Mouse (Mus musculus): ENCODE measurements around the gene Ech1. TPM values are rescaled to one million over a fixed set of nuclear protein-coding genes. Genes with fewer than 3 reads are reported as not detected.

The Ech1 gene
- polyA plus RNA-seq, 1 experiment from 2014 or later: 78.1 TPM

DNA sequence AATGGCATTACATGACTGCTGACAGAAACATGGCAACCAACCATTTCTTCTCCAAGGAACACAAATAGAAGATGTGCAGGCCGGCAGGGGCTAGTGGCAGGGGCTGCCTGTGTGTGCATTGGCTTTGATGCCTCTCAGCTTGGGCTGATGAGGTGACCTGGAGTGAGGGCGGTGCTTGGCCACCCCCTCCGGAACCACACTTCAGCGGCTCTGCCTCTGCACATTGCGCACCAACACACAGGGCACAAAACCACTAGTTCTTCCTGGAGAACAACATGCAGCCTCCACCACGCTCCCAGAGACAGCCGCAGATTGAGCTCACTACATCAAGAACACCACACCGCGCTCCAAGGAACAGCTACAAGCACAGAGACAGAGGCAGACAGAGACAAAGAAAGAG lies 8.8 kb upstream of the Ech1 start:
- Histone ChIP-seq H3K9ac (replicated peaks; ENCODE audit: low read length) (no peak overlapping the region), H3K36me3 (ENCODE audit: control insufficient read depth, insufficient read depth, low read length) (peaks cover 91% of the 10 kb centered on the region), H3K27ac (replicated peaks; ENCODE audit: low read depth, low read length) (no peak overlapping the region), H3K4me1 (ENCODE audit: control insufficient read depth, insufficient read depth, low read length) (peaks cover 16% of the 10 kb centered on the region), H3K27me3 (ENCODE audit: control insufficient read depth, insufficient read depth, low read length) (no peaks in the 10 kb centered on the region), H3K4me2 (ENCODE audit: low read length) (no peak overlapping the region), H3K9me3 (ENCODE audit: control insufficient read depth, low read length) (no peaks in the 10 kb centered on the region), H3K4me3 (replicated peaks; ENCODE audit: low read depth, low read length) (no peak overlapping the region)
- DNase-seq (no peak), ATAC-seq (ENCODE audit: low FRiP score, low TSS enrichment) (no peak)
- WGBS: 81% methylated on average over 9 of the region's 9 CpGs

DNA sequence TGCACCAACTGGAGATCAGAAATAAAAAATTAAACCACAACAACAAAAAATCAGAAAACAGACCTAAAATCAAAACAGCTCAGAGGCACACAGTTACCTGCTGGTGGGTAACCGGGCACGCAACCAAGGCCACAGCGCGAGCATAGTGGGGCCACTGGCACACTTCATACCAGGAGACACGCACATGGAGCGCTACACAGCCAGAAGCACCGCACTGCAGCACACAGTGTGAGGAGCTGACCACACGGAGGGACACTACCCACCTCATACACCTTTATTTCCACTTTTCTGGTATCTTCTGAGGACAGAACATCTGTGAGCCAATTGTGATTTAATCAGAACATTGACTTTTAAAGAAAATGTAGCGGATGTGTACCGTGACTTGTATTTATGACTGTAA lies 8.1 kb upstream of the Ech1 start:
- H3K4me2 ChIP-seq (ENCODE audit: low read length): no peak overlapping the region
- peaks cover 96% of the 10 kb centered on the region for H3K36me3 ChIP-seq (ENCODE audit: control insufficient read depth, insufficient read depth, low read length)
- H3K9ac ChIP-seq (replicated peaks; ENCODE audit: low read length): no peak overlapping the region; the same call in 1 of the 2 replicates
- no peak overlapping the region for H3K27ac ChIP-seq (replicated peaks; ENCODE audit: low read depth, low read length)
- H3K4me1 ChIP-seq (ENCODE audit: control insufficient read depth, insufficient read depth, low read length): peaks cover 14% of the 10 kb centered on the region
- H3K4me3 ChIP-seq (replicated peaks; ENCODE audit: low read depth, low read length): no peak overlapping the region
- DNase-seq (no peak), ATAC-seq (ENCODE audit: low FRiP score, low TSS enrichment) (no peak)
- no peaks in the 10 kb centered on the region for H3K9me3 ChIP-seq (ENCODE audit: control insufficient read depth, low read length)
- 94% methylated on average over 10 of the region's 10 CpGs for WGBS
- no peaks in the 10 kb centered on the region for H3K27me3 ChIP-seq (ENCODE audit: control insufficient read depth, insufficient read depth, low read length)

DNA sequence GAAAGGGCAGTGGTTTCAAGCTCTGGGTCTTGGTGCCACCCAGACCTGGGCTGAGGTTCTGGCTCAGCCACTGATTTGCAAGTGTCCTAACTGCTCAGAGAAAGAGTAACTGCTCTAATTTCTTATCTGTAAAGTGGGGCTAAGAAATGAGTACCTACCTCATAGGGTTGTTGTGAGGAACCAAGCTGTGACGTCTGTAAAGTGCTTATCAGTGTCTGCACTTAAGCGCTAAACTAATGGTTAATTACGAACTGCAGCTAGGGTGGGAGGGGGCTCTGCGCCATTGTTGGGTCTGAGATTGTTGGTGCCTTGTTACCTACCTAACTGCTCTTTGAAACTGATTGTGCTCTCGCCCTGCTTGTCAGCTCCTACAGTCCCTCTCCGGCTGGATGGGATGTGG lies 7.5 kb upstream of the Ech1 start:
- H3K4me3 ChIP-seq (replicated peaks; ENCODE audit: low read depth, low read length): no peak overlapping the region
- H3K27me3 ChIP-seq (ENCODE audit: control insufficient read depth, insufficient read depth, low read length): no peaks in the 10 kb centered on the region
- H3K4me2 ChIP-seq (ENCODE audit: low read length): no peak overlapping the region
- no peak overlapping the region for H3K27ac ChIP-seq (replicated peaks; ENCODE audit: low read depth, low read length)
- no peak for ATAC-seq (ENCODE audit: low FRiP score, low TSS enrichment)
- H3K36me3 ChIP-seq (ENCODE audit: control insufficient read depth, insufficient read depth, low read length): peaks cover 96% of the 10 kb centered on the region
- H3K9me3 ChIP-seq (ENCODE audit: control insufficient read depth, low read length): no peaks in the 10 kb centered on the region
- no peak overlapping the region; the same call in 1 of the 2 replicates for H3K9ac ChIP-seq (replicated peaks; ENCODE audit: low read length)
- 75% methylated on average over 6 of the region's 6 CpGs for WGBS
- peaks cover 8% of the 10 kb centered on the region; the same call in 1 of the 2 replicates for H3K4me1 ChIP-seq (ENCODE audit: control insufficient read depth, insufficient read depth, low read length)
- DNase-seq: no peak

DNA sequence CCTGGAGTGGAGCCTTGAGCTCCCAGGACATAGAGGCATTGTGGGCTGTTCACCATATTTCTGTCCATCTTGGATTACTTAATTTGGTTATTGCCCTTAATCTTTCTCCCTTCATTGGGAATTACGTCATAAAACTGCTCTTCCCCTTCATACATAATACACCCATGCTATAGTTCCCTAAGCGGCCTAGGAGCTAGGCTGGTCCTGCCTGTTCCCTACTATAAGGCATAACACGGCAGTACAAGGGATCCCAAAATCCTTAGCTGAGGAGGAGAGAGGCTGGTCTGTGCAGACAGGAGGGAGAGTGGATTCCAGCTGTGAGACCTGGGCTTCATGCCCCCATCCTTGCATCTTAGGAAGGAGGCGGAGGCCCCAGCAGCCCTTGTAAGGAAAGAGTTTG lies 7.1 kb upstream of the Ech1 start:
- peaks cover 98% of the 10 kb centered on the region for H3K36me3 ChIP-seq (ENCODE audit: control insufficient read depth, insufficient read depth, low read length)
- H3K9me3 ChIP-seq (ENCODE audit: control insufficient read depth, low read length): no peaks in the 10 kb centered on the region
- DNase-seq (no peak), ATAC-seq (ENCODE audit: low FRiP score, low TSS enrichment) (no peak)
- WGBS: 80% methylated on average over 4 of the region's 4 CpGs
- H3K4me2 ChIP-seq (ENCODE audit: low read length): no peak overlapping the region
- no peak overlapping the region for H3K27ac ChIP-seq (replicated peaks; ENCODE audit: low read depth, low read length)
- H3K27me3 ChIP-seq (ENCODE audit: control insufficient read depth, insufficient read depth, low read length): no peaks in the 10 kb centered on the region
- H3K4me3 ChIP-seq (replicated peaks; ENCODE audit: low read depth, low read length): no peak overlapping the region
- peaks cover 3% of the 10 kb centered on the region; the same call in 1 of the 2 replicates for H3K4me1 ChIP-seq (ENCODE audit: control insufficient read depth, insufficient read depth, low read length)
- no peak overlapping the region for H3K9ac ChIP-seq (replicated peaks; ENCODE audit: low read length)

DNA sequence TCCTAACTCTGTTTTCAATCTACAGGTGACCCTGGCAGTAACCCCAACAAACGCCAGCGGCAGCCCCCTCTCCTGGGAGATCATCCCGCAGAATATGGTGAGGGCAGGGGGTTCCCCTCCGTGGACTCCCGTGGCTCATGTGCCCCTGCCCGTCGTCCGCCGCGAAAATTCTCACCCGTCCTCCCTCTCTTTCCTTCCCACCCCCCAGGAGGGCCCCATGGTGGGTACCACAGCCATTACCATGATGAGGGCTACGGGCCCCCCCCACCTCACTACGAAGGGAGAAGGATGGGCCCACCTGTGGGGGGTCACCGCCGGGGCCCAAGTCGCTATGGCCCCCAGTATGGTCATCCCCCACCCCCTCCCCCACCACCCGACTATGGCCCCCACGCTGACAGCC lies 6.6 kb upstream of the Ech1 start:
- no peak overlapping the region for H3K9ac ChIP-seq (replicated peaks; ENCODE audit: low read length)
- no peak overlapping the region for H3K27ac ChIP-seq (replicated peaks; ENCODE audit: low read depth, low read length)
- H3K4me3 ChIP-seq (replicated peaks; ENCODE audit: low read depth, low read length): no peak overlapping the region
- ATAC-seq (ENCODE audit: low FRiP score, low TSS enrichment) (no peak), DNase-seq (no peak)
- WGBS: 85% methylated on average over 18 of the region's 18 CpGs
- H3K27me3 ChIP-seq (ENCODE audit: control insufficient read depth, insufficient read depth, low read length): no peaks in the 10 kb centered on the region
- H3K4me1 ChIP-seq (ENCODE audit: control insufficient read depth, insufficient read depth, low read length): peaks cover 3% of the 10 kb centered on the region; the same call in 1 of the 2 replicates
- H3K4me2 ChIP-seq (ENCODE audit: low read length): no peak overlapping the region
- H3K36me3 ChIP-seq (ENCODE audit: control insufficient read depth, insufficient read depth, low read length): peaks cover 98% of the 10 kb centered on the region
- no peaks in the 10 kb centered on the region for H3K9me3 ChIP-seq (ENCODE audit: control insufficient read depth, low read length)

DNA sequence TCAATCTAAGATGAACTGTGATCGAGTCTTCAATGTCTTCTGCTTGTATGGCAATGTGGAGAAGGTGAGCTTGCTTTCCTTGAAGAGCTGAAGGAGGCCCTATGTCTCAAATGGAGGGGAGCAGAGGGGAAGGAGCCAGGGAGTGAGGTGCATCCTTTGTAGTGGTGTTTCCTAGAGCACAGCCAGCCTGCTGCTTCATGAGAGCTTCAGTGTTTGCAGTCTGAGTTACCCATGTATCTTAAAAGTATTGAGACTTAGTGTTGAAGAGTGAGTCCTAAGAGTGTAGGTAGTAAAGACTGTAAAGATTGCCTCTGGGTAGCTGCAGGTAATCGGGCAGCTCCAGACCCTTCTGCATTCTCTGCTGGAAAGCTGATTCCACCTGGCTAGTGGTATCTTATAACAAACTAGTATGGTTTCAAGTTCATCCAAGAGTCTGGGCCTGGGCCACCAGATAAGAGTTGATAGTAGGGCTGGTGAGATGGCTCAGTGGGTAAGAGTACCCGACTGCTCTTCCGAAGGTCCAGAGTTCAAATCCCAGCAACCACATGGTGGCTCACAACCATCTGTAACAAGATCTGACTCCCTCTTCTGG lies 6.1 kb upstream of the Ech1 start:
- no peak for DNase-seq
- Histone ChIP-seq H3K9me3 (ENCODE audit: control insufficient read depth, low read length) (no peaks in the 10 kb centered on the region), H3K9ac (replicated peaks; ENCODE audit: low read length) (no peak overlapping the region), H3K36me3 (ENCODE audit: control insufficient read depth, insufficient read depth, low read length) (peaks cover 93% of the 10 kb centered on the region), H3K4me3 (replicated peaks; ENCODE audit: low read depth, low read length) (no peak overlapping the region), H3K4me1 (ENCODE audit: control insufficient read depth, insufficient read depth, low read length) (peaks cover 3% of the 10 kb centered on the region; the same call in 1 of the 2 replicates), H3K27me3 (ENCODE audit: control insufficient read depth, insufficient read depth, low read length) (no peaks in the 10 kb centered on the region), H3K4me2 (ENCODE audit: low read length) (no peak overlapping the region), H3K27ac (replicated peaks; ENCODE audit: low read depth, low read length) (no peak overlapping the region)
- ATAC-seq (ENCODE audit: low FRiP score, low TSS enrichment): no peak
- 82% methylated on average over 4 of the region's 4 CpGs for WGBS

DNA sequence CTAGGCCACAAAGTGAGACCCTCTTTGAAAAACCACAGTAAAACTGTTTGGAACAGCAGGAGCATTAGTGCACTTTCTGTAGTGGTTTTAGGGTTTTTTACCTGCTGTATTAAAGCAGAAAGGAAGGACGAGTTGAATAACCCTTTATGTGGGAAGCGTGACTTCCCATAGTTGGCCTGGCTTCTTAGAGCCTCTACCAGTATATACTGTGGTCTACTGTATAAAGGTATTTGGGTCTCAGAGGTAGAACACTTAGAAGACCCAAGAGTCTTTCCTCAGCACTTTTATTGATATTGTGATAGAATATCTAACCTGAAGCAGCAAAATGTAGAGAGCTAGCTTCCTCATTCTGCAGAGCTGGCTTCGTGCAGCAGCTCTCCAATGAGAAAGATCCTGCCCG lies 5.4 kb upstream of the Ech1 start:
- Histone ChIP-seq H3K27me3 (ENCODE audit: control insufficient read depth, insufficient read depth, low read length) (no peaks in the 10 kb centered on the region), H3K27ac (replicated peaks; ENCODE audit: low read depth, low read length) (no peak overlapping the region), H3K4me2 (ENCODE audit: low read length) (no peak overlapping the region), H3K9me3 (ENCODE audit: control insufficient read depth, low read length) (no peaks in the 10 kb centered on the region), H3K4me3 (replicated peaks; ENCODE audit: low read depth, low read length) (no peak overlapping the region), H3K4me1 (ENCODE audit: control insufficient read depth, insufficient read depth, low read length) (peaks cover 4% of the 10 kb centered on the region; the same call in 1 of the 2 replicates), H3K36me3 (ENCODE audit: control insufficient read depth, insufficient read depth, low read length) (peaks cover 87% of the 10 kb centered on the region), H3K9ac (replicated peaks; ENCODE audit: low read length) (no peak overlapping the region)
- no peak for DNase-seq
- ATAC-seq (ENCODE audit: low FRiP score, low TSS enrichment): no peak
- WGBS: 75% methylated on average over 4 of the region's 4 CpGs

DNA sequence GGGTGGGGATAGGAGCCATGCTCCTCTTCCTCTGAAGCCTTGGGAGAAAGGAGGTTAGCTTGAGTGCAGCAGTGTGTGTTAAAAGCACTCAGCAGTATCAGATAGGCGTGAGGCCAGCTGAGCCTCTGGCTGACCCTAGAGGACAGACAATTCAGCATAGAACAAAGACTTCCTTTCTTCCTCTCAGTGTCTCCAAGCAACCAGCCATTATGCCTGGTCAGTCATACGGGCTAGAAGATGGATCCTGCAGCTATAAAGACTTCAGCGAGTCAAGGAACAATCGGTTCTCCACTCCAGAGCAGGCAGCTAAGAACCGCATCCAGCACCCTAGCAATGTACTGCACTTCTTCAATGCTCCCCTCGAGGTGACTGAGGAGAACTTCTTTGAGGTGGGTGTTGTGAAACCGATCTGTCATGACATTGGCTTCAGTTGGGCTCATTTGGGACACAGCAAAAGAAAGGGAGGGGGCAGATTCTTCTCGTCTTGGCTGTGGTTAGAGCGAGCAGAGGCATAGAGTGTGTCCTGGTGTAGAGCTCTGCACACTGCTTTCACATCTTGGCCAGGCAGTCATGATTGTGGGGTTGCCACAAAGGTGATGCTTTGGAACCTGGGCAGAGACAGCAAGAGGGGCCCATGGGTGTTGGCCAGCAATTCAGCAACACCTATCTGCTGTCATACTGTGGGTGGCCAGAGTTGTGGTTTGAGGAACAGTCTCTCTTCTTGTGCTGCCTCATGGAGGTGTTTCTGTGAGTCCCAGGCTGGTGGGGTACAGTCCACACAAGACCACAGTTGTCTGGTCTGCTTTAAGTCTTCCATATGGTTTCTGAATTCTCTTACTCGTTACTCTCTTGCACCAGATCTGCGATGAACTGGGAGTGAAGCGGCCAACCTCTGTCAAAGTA lies 4.4 kb upstream of the Ech1 start:
- H3K9me3 ChIP-seq (ENCODE audit: control insufficient read depth, low read length): no peaks in the 10 kb centered on the region

More for the DNA sequence above, 4.4 kb upstream of the Ech1 start:
- ATAC-seq (ENCODE audit: low FRiP score, low TSS enrichment) (no peak), DNase-seq (no peak)
- Histone ChIP-seq H3K36me3 (ENCODE audit: control insufficient read depth, insufficient read depth, low read length) (peaks cover 76% of the 10 kb centered on the region), H3K27me3 (ENCODE audit: control insufficient read depth, insufficient read depth, low read length) (no peaks in the 10 kb centered on the region), H3K4me3 (replicated peaks; ENCODE audit: low read depth, low read length) (no peak overlapping the region), H3K9ac (replicated peaks; ENCODE audit: low read length) (no peak overlapping the region), H3K4me1 (ENCODE audit: control insufficient read depth, insufficient read depth, low read length) (peaks cover 9% of the 10 kb centered on the region), H3K27ac (replicated peaks; ENCODE audit: low read depth, low read length) (peak overlapping the region; percentile 49), H3K4me2 (ENCODE audit: low read length) (no peak overlapping the region)
- 32% methylated on average over 12 of the region's 12 CpGs for WGBS

All from midbrain, embryonic 14.5 days (tissue).